Comparison of ENCODE assay signal across 10 mouse cellular contexts in genomic region chr11:79296167-79296566, GRCm38 (mm10). TPM values are rescaled to one million over a fixed set of nuclear protein-coding genes. Genes with fewer than 3 reads are reported as not detected.
DNase-seq lines count a peak whose midpoint lies in the region; ATAC-seq and TF ChIP-seq lines count a peak whose summit lies in the region.
"Had no signal": no experiment of that assay in that cellular context is flagged by ENCODE, and none has a peak within 500 bp of the region (broad histone marks: within the 10 kb centered on the region; RNA-seq: fewer than 3 reads in every experiment).

No protein-coding gene starts in this region.

- WGBS in kidney, embryonic 15.5 days = 43% methylated on average over 1 of the region's 1 CpGs

- peaks cover 4% of the 10 kb centered on the region; the same call in 1 of the 2 replicates for H3K9me3 ChIP-seq in kidney, embryonic 15.5 days (replicated peaks)
- H3K9me3 ChIP-seq in ES-E14 (ENCODE audit: control insufficient read depth, insufficient read depth, low read depth, low read length) = no peaks in the 10 kb centered on the region
- H3K9me3 ChIP-seq: liver, embryonic 15.5 days had no signal

- peaks cover 32% of the 10 kb centered on the region for H3K4me1 ChIP-seq in kidney, embryonic 15.5 days
- peaks cover 0 to 6% of the 10 kb centered on the region in 2 experiments; a peak in 1 of 4 replicates for H3K4me1 ChIP-seq in ES-E14 (ENCODE audit: control insufficient read depth in 2 of 2, insufficient read depth in 2 of 2, low read length in 2 of 2, poor library complexity in 1 of 2)

- H3K27ac ChIP-seq in kidney, embryonic 15.5 days = no peak overlapping the region
- H3K27ac ChIP-seq in ES-E14 (ENCODE audit: insufficient read depth, low read depth, low read length, poor library complexity, severe bottlenecking) = no peak overlapping the region
- H3K27ac ChIP-seq: liver, embryonic 15.5 days had no signal

- H3K4me2 ChIP-seq in kidney, embryonic 15.5 days = no peak overlapping the region
- H3K4me2 ChIP-seq: liver, embryonic 15.5 days had no signal

- no peak for ATAC-seq in kidney, embryonic 15.5 days (replicated peaks; ENCODE audit: low FRiP score)
- ATAC-seq in neutrophil, adult 5-6 weeks (ENCODE audit: extremely low read depth, insufficient number of reproducible peaks, low FRiP score, poor library complexity, severe bottlenecking) = peak; percentile 64; the same call in 1 of the 2 replicates

- H3K4me3 ChIP-seq in kidney, embryonic 15.5 days (replicated peaks) = no peak overlapping the region
- no peak overlapping the region for H3K4me3 ChIP-seq in ES-E14 (ENCODE audit: insufficient read depth in 1 of 2, low read depth in 1 of 2, low read length in 2 of 2, poor library complexity in 1 of 2, severe bottlenecking in 1 of 2)
- H3K4me3 ChIP-seq: liver, embryonic 15.5 days had no signal

- no peak overlapping the region for H3K9ac ChIP-seq in kidney, embryonic 15.5 days
- H3K9ac ChIP-seq in ES-E14 (ENCODE audit: insufficient read depth, low read depth, low read length, poor library complexity, severe bottlenecking) = no peak overlapping the region
- H3K9ac ChIP-seq: liver, embryonic 15.5 days had no signal

- H3K36me3 ChIP-seq in kidney, embryonic 15.5 days = no peaks in the 10 kb centered on the region
- H3K36me3 ChIP-seq in ES-E14 (ENCODE audit: control insufficient read depth, insufficient read depth, low read length, poor library complexity, severe bottlenecking) = no peaks in the 10 kb centered on the region
- H3K36me3 ChIP-seq: liver, embryonic 15.5 days had no signal

- DNase-seq in kidney, adult 18-20 months = peak; percentile 71
- peak; percentile 63 to 67 for DNase-seq in B cell, adult 2 months
- peak; percentile 51 for DNase-seq in ES-E14 (ENCODE audit: low read depth, low spot score)
- DNase-seq in cerebellum, postnatal 36 days = peak; percentile 54 to 65
- peak; percentile 67 to 71 for DNase-seq in kidney, postnatal 4 days
- DNase-seq in Muller cell, postnatal 12 days (ENCODE audit: inconsistent ontology term) = no peak

- no peaks in the 10 kb centered on the region for H3K27me3 ChIP-seq in kidney, embryonic 15.5 days
- H3K27me3 ChIP-seq: liver, embryonic 15.5 days had no signal

- in situ Hi-C loops in ES-E14 (cut with MboI; ENCODE audit: low sequenced_read_pairs in 2 of 2, unreplicated experiment in 2 of 2) = loop anchor here in 1 of 2 experiments (10.0 kb wide), 1 partner anchor 331 kb away; no protein-coding TSS in a partner anchor

TF ChIP-seq in ES-E14, 5 proteins besides CTCF, POLR2A, EP300 and RAD21:
- TF ChIP-seq MAFK (IDR thresholded peaks at IDR 0.05; ENCODE audit: insufficient read depth, low read depth, low read length) (no peak), ZC3H11A (IDR thresholded peaks at IDR 0.05; ENCODE audit: borderline replicate concordance, low read depth, low read length) (peak; percentile 64; the same call in 1 of the 2 replicates)
TF ChIP-seq in ES-E14: peak in this region for 1.

RNA-seq across cellular contexts. Expression of gene Gm9964, which starts 0.5 kb away (rescaled TPM):
- not detected in 2 replicates for polyA plus RNA-seq in kidney, embryonic 15.5 days (2015; fragmentation: Nextera tagmentation; extraction: Ambion mirVana)
- total RNA-seq in ES-E14 (2012; rRNA removed) = not detected in 2 replicates
- not detected in 2 replicates for total RNA-seq in neutrophil, adult 5-6 weeks (2017)
- polyA plus RNA-seq: liver, embryonic 15.5 days; stomach, embryonic 14.5 days had no signal

RNA-seq across cellular contexts. Expression of gene Wsb1, which starts 41.7 kb away (rescaled TPM):
- polyA plus RNA-seq in kidney, embryonic 15.5 days (2015; fragmentation: Nextera tagmentation; extraction: Ambion mirVana) = 316 and 358 TPM in 2 replicates
- total RNA-seq in ES-E14 (2012; rRNA removed) = 54.2 and 75.5 TPM in 2 replicates
- 202 and 207 TPM in 2 replicates for total RNA-seq in neutrophil, adult 5-6 weeks (2017)

RNA-seq across cellular contexts. Expression of gene Nf1, which starts 43.3 kb away (rescaled TPM):
- polyA plus RNA-seq in kidney, embryonic 15.5 days (2015; fragmentation: Nextera tagmentation; extraction: Ambion mirVana) = 8.9 and 9.0 TPM in 2 replicates
- total RNA-seq in ES-E14 (2012; rRNA removed) = 15.3 and 16.7 TPM in 2 replicates
- total RNA-seq in neutrophil, adult 5-6 weeks (2017) = 20.9 and 22.3 TPM in 2 replicates
